Mouse (Mus musculus): ENCODE results near the gene Lman2.

The Lman2 gene

DNA sequence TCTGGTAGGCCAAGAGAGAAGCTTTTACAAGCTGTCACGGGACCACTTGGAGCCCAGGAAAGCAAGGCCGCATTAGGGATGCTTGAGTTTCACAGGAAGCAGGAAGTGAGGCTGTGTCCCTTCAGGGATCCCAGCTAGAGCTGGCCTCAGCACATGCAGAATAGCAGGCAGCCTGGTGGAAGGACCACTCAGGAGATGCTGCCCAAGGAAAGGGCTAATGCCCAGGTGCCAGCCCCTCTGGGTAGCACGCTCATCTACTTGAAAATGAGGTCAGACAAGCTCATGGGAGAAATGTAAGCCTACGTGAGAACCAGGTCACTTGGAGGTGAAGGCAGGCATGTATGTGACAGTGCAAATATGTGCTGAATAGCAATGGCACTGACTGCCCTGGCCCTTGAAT lies 35.4 kb downstream of the Lman2 start:
- DNase-seq (ENCODE audit: low spot score): no peak

DNA sequence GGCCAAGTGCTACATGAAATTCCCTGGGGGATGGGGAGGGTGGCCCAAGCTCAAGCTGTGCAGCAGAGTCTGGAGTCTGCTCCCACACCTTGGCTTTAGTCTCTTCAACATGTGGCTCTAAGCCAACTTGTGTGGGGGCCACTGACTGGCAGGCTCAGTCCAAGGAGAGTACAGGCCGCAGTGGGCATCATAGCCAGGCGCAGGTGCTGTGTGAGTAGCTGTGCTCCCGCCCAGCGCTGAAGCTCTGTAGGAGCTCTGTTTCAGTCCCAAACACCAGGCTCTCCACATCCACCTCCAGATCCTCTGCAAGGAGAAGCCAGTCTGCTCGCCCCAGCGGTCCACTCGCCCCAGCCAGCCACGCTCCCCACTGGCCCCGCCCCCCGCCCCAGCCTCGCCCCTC lies 37.0 kb downstream of the Lman2 start:
- DNase-seq (ENCODE audit: low spot score): no peak

DNA sequence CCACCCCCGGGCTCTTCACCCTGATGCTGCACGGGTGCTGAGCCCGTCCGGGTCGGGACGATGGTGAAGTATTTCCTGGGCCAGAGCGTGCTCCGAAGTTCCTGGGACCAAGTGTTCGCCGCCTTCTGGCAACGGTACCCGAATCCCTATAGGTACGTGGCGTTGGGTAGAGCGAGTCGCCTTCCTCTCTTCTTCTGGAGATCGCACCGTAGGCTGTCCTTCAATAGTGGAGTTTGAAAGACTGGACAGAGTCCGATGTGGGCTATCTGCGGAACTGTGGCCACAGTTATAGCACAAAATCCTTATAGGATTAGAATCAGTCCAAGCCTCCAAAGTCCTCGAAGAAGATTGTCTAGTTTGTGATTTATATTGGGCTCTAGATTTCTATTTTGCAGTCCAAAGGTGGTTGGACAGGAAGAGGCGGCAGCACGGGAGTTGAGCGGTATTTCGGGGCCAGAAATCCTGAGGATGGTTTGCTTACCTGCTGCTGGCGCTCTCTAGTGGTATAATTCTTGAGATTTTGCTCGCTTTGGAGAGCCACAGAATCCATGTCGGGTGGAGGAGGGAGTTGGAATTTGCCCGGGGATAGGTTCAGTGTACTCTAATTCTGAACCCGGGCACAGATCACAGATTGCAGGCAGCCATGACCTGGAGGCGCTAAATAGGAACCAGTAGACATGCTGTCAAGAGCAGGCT lies 40.3 kb downstream of the Lman2 start:
- peak; percentile 27 for DNase-seq (ENCODE audit: low spot score)

DNA sequence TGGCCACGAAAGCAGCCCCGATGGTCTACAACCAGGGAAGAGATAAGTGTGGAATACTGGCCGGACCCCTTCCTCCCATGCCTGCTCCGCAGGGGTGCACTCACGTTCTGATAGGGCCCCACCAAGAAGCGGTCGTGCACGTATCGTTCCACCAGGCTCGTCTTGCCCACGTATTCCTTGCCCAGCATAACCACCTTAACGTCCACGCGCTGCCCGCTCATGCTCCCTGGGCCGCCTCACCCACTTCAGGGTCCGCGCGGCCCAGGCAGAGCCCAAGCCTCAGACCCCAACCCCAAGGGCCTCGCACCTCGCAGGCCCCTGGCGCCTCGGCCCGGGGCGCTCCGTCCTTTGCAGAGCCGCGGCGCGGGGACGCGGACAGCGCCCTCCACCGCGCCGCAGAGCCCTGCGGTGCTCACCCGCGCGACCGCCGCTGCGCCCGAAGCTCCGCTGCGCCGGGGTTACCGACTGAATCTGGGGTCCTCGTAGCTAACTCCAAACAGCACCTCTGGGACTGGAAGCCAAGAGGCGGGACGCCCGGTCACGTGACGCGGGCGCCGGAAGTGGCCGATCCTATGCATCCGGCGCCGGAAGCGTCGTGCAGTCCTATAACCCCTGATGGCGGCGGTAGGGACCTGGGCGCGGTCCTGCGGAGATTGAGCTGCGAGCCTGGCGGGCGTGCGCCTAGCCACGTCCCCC lies 41.0 kb downstream of the Lman2 start, which contains the start of gene Rab24:
Rab24 (minus strand) TSS at position 513 of the 696 bp plus-strand sequence.
- peak; percentile 77 for DNase-seq (ENCODE audit: low spot score)

DNA sequence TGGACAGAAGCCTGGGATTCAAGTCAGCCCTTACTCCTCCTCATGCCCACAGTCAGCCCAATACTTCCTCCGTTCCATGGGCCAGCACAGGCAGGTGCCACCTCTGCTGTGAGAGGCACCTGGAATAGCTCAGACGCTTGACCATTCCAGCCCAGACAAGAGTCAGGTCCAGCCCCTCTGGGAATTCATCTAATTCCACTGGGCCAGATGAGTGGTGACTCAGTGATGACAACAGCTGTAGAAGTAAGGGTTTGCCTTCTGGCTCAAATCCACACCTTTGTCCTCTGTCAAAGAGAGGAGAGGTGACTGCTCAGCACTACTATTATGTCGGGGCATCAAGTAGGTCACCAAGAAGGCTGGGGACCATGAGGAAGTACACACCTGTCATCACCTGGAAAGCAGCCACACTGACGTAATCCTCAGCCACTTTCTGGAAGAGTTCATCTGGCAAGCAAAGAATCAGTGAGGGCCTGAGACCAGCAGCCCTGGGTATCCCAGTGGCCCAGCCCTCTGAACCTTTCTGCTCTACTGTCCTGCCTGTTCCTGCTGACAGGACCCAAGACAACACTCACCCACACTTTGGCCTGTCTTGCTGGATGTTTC lies 42.6 kb downstream of the Lman2 start, which contains the start of gene Prelid1:
Prelid1 (plus strand) TSS at position 570 of the 603 bp plus-strand sequence.
- no peak for DNase-seq (ENCODE audit: low spot score)

DNA sequence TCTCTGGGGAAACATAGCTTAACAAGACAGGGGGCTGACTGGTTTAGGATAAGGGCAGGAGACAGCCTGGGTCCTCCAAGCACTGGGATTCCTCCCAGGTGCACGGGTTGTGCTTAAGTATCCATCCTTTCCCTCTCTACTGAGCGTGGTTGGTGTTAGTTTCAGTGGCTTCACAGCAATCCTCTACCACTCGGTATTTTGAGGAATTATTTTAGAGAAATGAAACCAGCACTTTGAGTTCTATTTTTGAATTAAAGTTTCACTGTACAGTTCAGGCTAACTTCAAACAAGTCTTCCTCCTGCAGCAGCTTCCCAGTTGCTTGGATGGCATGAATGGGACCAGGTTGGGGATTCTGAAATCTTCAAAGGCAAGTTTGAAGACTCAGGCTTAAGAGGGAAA lies 44.2 kb downstream of the Lman2 start:
- DNase-seq (ENCODE audit: low spot score): no peak

DNA sequence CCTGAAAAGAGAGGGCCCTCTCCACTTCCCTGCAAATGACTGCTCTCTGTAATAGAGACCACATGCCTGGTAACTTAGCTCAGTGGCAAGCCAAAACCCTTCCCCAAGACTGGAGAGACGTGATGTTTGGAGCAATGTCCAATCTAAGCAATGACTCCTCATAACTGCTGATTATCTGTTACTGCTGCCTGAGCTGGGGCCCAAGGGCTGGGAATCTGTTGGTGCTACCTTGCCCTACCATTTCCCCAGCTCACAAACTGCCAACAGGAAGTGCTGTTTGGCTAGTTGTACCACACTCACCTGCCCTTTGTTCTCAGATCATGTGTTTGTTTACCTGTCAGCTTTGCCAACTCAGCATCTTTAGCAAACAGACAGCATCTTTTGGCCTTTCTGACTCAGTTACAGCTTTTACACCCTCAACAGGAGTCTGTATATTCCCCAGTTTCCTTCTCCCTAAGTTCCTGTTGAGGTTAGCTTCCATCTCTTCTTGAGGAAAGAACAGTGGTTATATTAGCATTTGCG lies 47.6 kb downstream of the Lman2 start:
- no peak for DNase-seq (ENCODE audit: low spot score)

DNA sequence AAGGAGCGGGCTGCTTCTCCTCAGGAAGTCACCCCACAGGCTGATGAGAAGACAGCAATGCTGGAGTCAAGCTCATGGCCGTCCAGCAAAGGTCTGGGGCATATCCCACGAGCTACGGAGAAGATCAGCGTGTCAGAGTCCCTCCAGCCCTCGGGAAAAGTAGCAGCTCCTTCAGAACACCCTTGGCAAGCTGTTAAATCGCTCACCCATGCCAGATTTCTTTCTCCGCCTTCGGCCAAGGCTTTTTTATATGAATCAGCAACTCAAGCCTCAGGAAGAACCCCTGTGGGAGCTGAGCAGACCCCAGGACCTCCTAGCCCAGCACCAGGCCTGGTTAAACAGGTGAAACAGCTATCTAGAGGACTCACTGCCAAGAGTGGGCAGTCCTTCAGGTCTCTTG lies 49.5 kb downstream of the Lman2 start:
- DNase-seq (ENCODE audit: low spot score): no peak

DNA sequence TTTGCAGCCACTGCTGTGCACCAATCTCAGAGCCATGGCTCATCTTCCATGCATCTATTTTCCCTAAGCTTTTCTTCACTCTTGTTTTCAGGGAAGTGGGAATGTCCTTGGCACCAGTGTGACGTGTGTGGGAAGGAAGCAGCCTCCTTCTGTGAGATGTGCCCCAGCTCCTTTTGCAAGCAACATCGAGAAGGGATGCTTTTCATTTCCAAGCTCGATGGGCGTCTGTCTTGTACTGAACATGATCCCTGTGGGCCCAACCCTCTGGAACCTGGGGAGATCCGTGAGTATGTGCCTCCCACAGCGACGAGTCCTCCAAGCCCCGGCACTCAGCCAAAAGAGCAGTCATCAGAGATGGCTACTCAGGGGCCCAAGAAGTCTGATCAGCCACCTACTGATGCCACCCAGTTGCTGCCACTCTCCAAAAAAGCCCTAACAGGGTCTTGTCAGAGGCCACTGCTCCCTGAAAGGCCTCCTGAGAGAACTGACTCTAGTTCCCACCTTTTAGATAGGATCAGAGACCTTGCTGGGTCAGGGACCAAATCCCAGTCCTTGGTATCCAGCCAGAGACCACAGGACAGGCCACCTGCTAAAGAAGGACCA lies 50.5 kb downstream of the Lman2 start:
- no peak for DNase-seq (ENCODE audit: low spot score)

DNA sequence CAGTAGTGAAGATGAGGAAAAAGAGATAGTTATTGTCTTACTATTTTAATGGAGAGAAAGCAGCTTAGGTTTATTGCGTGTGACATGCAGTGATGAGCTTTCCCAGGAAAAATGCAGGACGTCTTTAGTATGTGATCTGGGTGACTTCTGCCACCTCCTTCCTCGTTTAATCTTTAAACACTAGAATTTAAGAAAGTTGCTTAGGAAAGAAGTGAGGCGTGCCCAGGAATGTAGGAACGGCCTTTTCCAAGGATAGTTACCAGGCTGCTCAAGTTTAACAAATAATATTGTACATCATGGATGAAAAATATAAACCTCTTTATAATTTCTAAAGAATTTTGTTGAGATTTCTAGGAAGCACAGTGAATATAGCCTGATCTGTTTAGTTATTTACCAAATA lies 61.7 kb downstream of the Lman2 start:
- DNase-seq (ENCODE audit: low spot score): no peak

DNA sequence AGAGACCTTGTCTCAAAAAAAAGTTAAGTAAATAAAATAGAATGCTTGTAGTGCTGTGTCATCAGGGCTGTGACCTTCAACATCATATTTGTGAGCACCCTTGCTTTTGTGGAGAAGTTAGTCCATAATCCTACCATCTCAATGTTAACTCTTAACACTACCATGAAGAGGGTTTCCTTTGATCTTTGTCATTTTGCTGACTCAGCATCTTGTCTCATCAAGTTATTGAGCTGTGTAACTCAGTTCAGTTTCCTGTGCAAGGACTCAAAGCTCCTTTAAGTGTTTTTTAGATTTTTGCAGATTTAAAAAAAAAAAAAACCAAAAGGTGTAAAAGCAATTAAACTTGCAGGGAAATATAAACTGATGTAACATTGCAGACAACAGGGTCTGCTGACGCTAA lies 65.8 kb downstream of the Lman2 start:
- no peak for DNase-seq (ENCODE audit: low spot score)

Measured in ovary, postnatal 14 days (tissue).